Mouse (Mus musculus) liver, embryonic 11.5 days (tissue): ENCODE results near the gene Limch1. TPM values are rescaled to one million over a fixed set of nuclear protein-coding genes. Genes with fewer than 3 reads are reported as not detected.

ENCODE experiments used
- ATAC-seq: fragments of 200-750 bp; cut with Nextera tagmentation; replicated peaks from 2 replicates; pipeline ENCODE4 v1.8.0; 2017; ENCODE audit warnings: moderate number of reproducible peaks, mild to moderate bottlenecking, moderate TSS enrichment, moderate library complexity; ENCODE audit not compliant: low FRiP score
- DNase-seq: peaks from one replicate; pipeline ENCODE4 v3.0.0-alpha.2; 2017; ENCODE audit warnings: low spot score
- H3K27ac ChIP-seq: fragments of 300-500 bp; sonication (generic); 2 replicates; pipeline ENCODE4 v1.5.1; 2014; ENCODE audit warnings: mild to moderate bottlenecking, low read depth, low read length, control low read depth
- H3K27me3 ChIP-seq: fragments of 300-500 bp; sonication (generic); replicated peaks from 2 replicates; pipeline ENCODE4 v1.6.1; 2014; ENCODE audit warnings: low read length, mixed read lengths; ENCODE audit not compliant: control insufficient read depth, insufficient read depth
- H3K36me3 ChIP-seq: fragments of 300-500 bp; sonication (generic); 2 replicates; pipeline ENCODE4 v1.6.1; 2014; ENCODE audit warnings: mild to moderate bottlenecking, low read length, moderate library complexity, mixed read lengths; ENCODE audit not compliant: control insufficient read depth, insufficient read depth
- H3K4me1 ChIP-seq: fragments of 300-500 bp; sonication (generic); replicated peaks from 2 replicates; pipeline ENCODE4 v1.6.1; 2014; ENCODE audit warnings: low read length, mixed read lengths; ENCODE audit not compliant: control insufficient read depth, insufficient read depth
- H3K4me2 ChIP-seq: fragments of 300-500 bp; sonication (generic); 2 replicates; pipeline ENCODE4 v1.6.1; 2014; ENCODE audit warnings: mild to moderate bottlenecking, control low read depth, moderate library complexity
- H3K4me3 ChIP-seq: fragments of 300-500 bp; sonication (generic); 2 replicates; pipeline ENCODE4 v1.5.1; 2014; ENCODE audit warnings: low read depth, low read length, control low read depth
- H3K9ac ChIP-seq: fragments of 300-500 bp; sonication (generic); 2 replicates; pipeline ENCODE4 v1.6.1; 2014; ENCODE audit warnings: low read depth, low read length, control low read depth
- H3K9me3 ChIP-seq: fragments of 300-500 bp; sonication (generic); 2 replicates; pipeline ENCODE4 v1.6.1; 2016; ENCODE audit warnings: low read length, inconsistent platforms, mixed read lengths; ENCODE audit not compliant: control insufficient read depth
- WGBS: fragments of 180-500 bp; shearing (Covaris S2); extraction: QIAGEN DNeasy Blood & Tissue Kit; methylation state at CpG from one replicate; pipeline ENCODE4 v1.1.7; 2014; 5-methylcytosine and 5-hydroxymethylcytosine counted together
- polyA plus RNA-seq: library from polyadenylated mRNA; unstranded; fragments of >200 nt; fragmentation: Nextera tagmentation; extraction: Ambion mirVana; gene quantifications from 2 replicates; pipeline ENCODE4 v1.2.1, GENCODE M21; 2014

The Limch1 gene
- polyA plus RNA-seq, 1 experiment from 2014 or later = 11.6 TPM

GRCm38 (mm10) chr5:66764129-66764528 is 18.5 kb downstream of the Limch1 start:
- no peak overlapping the region for H3K4me2 ChIP-seq
- H3K9ac ChIP-seq = no peak overlapping the region
- no peak overlapping the region for H3K4me3 ChIP-seq
- no peaks in the 10 kb centered on the region for H3K27me3 ChIP-seq
- no peaks in the 10 kb centered on the region for H3K36me3 ChIP-seq
- H3K27ac ChIP-seq = no peak overlapping the region
- DNase-seq = no peak
- no peaks in the 10 kb centered on the region for H3K4me1 ChIP-seq
- ATAC-seq = no peak
- 67% methylated on average over 6 of the region's 6 CpGs for WGBS
- no peaks in the 10 kb centered on the region for H3K9me3 ChIP-seq

GRCm38 (mm10) chr5:66765911-66766310 is 20.3 kb downstream of the Limch1 start:
- no peak for DNase-seq
- 80% methylated on average over 2 of the region's 2 CpGs for WGBS
- no peak overlapping the region for H3K27ac ChIP-seq
- no peaks in the 10 kb centered on the region for H3K27me3 ChIP-seq
- H3K9ac ChIP-seq = no peak overlapping the region
- no peak overlapping the region for H3K4me2 ChIP-seq
- H3K36me3 ChIP-seq = no peaks in the 10 kb centered on the region
- no peaks in the 10 kb centered on the region for H3K4me1 ChIP-seq
- no peak overlapping the region for H3K4me3 ChIP-seq
- ATAC-seq = no peak
- H3K9me3 ChIP-seq = no peaks in the 10 kb centered on the region

- ATAC-seq (no peak), DNase-seq (no peak)
- Histone ChIP-seq H3K4me1 (no peaks in the 10 kb centered on the region), H3K27ac (no peak overlapping the region), H3K4me2 (no peak overlapping the region), H3K4me3 (no peak overlapping the region), H3K9ac (no peak overlapping the region), H3K27me3 (no peaks in the 10 kb centered on the region), H3K9me3 (no peaks in the 10 kb centered on the region), H3K36me3 (no peaks in the 10 kb centered on the region)
- 17% methylated on average over 4 of the region's 4 CpGs for WGBS
These were observed 22.4 kb downstream of the Limch1 start for GRCm38 (mm10) chr5:66768034-66768433.

- no peak overlapping the region for H3K4me2 ChIP-seq
- no peaks in the 10 kb centered on the region for H3K4me1 ChIP-seq
- H3K9me3 ChIP-seq = no peaks in the 10 kb centered on the region
- DNase-seq (no peak), ATAC-seq (no peak)
- no peak overlapping the region for H3K9ac ChIP-seq
- WGBS = 55% methylated on average over 4 of the region's 4 CpGs
- H3K27ac ChIP-seq = no peak overlapping the region
- H3K27me3 ChIP-seq = no peaks in the 10 kb centered on the region
- H3K4me3 ChIP-seq = no peak overlapping the region
- no peaks in the 10 kb centered on the region for H3K36me3 ChIP-seq
These were observed 23.4 kb downstream of the Limch1 start for GRCm38 (mm10) chr5:66769070-66769469.

DNA sequence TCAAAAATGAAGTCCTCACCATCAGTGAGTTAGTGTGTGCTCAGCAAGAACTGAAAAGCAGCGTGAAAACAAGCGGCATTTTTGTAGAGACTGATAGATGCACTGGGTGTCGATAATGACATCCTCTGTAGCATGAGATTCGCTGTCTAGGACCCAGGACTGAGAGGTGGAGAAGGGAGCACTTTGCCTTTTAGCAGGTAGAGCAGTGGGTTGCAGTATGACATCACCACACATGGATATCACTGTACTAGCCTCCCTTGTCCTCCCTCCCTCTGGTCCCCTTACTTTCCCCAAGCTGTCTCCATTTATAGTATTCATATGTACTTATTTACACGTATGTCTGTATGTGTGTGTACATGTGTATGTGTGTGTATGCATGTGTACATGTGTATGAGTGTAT is 23.9 kb downstream of the Limch1 start:
- Histone ChIP-seq H3K9ac (no peak overlapping the region), H3K9me3 (no peaks in the 10 kb centered on the region), H3K27ac (no peak overlapping the region), H3K4me3 (no peak overlapping the region), H3K27me3 (no peaks in the 10 kb centered on the region), H3K36me3 (no peaks in the 10 kb centered on the region), H3K4me1 (no peaks in the 10 kb centered on the region), H3K4me2 (no peak overlapping the region)
- DNase-seq (no peak), ATAC-seq (no peak)
- 88% methylated on average over 5 of the region's 5 CpGs for WGBS

GRCm38 (mm10) chr5:66777999-66778710 is 32.5 kb downstream of the Limch1 start:
- WGBS = 73% methylated on average over 10 of the region's 10 CpGs
- no peak for DNase-seq

GRCm38 (mm10) chr5:66780371-66780770 is 34.7 kb downstream of the Limch1 start:
- H3K4me3 ChIP-seq = no peak overlapping the region
- ATAC-seq (no peak), DNase-seq (no peak)
- no peaks in the 10 kb centered on the region for H3K36me3 ChIP-seq
- no peak overlapping the region for H3K9ac ChIP-seq
- no peak overlapping the region for H3K27ac ChIP-seq
- H3K9me3 ChIP-seq = no peaks in the 10 kb centered on the region
- 93% methylated on average over 4 of the region's 4 CpGs for WGBS
- H3K4me1 ChIP-seq = no peaks in the 10 kb centered on the region
- no peaks in the 10 kb centered on the region for H3K27me3 ChIP-seq
- no peak overlapping the region for H3K4me2 ChIP-seq

More at GRCm38 (mm10) chr5:66777999-66778710, 32.5 kb downstream of the Limch1 start:
- Histone ChIP-seq H3K4me3 (no peak overlapping the region), H3K9ac (no peak overlapping the region), H3K4me2 (no peak overlapping the region), H3K36me3 (no peaks in the 10 kb centered on the region), H3K9me3 (no peaks in the 10 kb centered on the region), H3K27ac (no peak overlapping the region), H3K27me3 (no peaks in the 10 kb centered on the region), H3K4me1 (no peaks in the 10 kb centered on the region)
- ATAC-seq = no peak

DNA sequence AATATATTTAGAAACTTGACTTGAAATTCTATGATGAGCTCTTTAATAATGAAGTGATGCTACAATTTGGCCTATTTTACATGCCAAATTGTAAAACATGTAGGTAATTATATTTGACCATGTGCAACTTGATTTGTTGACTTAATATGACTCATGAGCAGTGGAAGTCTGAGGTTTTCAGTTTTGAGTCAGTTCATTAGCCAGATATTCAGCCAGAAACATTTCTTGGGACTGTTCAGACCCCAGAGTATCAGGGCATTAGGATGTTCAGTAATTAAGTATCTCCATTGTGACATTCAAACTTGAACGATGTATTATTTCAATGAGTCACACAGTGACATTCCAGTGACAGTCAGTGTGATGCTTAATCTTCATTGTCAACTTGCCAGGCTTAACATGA is 35.9 kb downstream of the Limch1 start:
- H3K9ac ChIP-seq = no peak overlapping the region
- no peak overlapping the region for H3K4me3 ChIP-seq
- H3K4me1 ChIP-seq = no peaks in the 10 kb centered on the region
- no peak overlapping the region for H3K4me2 ChIP-seq
- 88% methylated on average over 1 of the region's 1 CpGs for WGBS
- ATAC-seq = no peak
- no peaks in the 10 kb centered on the region for H3K9me3 ChIP-seq
- no peaks in the 10 kb centered on the region for H3K27me3 ChIP-seq
- no peak for DNase-seq
- H3K27ac ChIP-seq = no peak overlapping the region
- no peaks in the 10 kb centered on the region for H3K36me3 ChIP-seq

DNA sequence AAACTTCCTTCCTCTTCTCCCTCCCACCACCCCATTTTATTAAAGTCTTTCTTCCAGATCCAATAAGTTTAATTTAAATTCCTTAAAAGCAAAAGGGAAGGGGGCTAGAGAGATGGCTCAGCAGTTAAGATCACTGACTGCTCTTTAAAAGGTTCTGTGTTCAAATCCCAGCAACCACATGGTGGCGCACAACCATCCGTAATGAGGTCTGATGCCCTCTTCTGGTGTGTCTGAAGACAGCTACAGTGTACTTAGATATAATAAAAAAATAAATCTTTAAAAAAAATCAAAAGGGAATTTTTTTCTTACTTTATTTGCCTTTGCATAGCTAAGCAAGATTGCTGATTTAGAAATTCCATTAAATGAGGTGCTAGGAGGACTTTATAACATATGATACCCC is 37.2 kb downstream of the Limch1 start:
- Histone ChIP-seq H3K36me3 (no peaks in the 10 kb centered on the region), H3K4me3 (no peak overlapping the region), H3K4me1 (no peaks in the 10 kb centered on the region), H3K9me3 (no peaks in the 10 kb centered on the region), H3K9ac (no peak overlapping the region), H3K27ac (no peak overlapping the region), H3K27me3 (no peaks in the 10 kb centered on the region), H3K4me2 (no peak overlapping the region)
- ATAC-seq (no peak), DNase-seq (no peak)
- 82% methylated on average over 2 of the region's 2 CpGs for WGBS
